Mouse (Mus musculus) ovary, adult 18-20 months (tissue): ENCODE results near the gene Zgrf1.

ENCODE experiments used
- DNase-seq: peaks from one replicate; pipeline ENCODE4 v3.0.0; 2022; ENCODE audit warnings: low spot score, mixed read lengths

The Zgrf1 gene

GRCm38 (mm10) chr3:127640762-127641700 lies 87.7 kb downstream of the Zgrf1 start:
- DNase-seq = no peak

DNA sequence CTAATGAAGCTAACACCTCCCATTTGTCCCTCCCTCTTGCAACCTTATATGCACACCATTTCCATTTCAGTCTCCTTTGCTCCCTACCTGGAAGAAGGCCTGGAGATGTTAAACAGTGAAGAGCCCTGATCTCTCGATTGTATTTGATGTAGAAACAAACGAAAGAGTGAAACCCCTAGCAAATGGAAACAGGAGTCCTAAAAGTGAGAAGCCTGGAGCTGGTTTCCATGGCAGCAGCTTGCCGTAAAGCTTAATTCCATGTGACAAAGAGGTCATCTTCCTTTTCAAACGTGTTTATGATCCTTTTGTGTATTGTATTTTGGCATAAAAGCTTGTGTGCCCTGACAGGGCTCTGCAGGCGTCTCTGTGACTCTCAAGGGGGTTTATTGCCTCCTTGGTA lies 88.9 kb downstream of the Zgrf1 start:
- no peak for DNase-seq

GRCm38 (mm10) chr3:127646156-127646825 lies 93.0 kb downstream of the Zgrf1 start:
- DNase-seq = no peak

GRCm38 (mm10) chr3:127651742-127652653 lies 98.7 kb downstream of the Zgrf1 start:
- DNase-seq = no peak

DNA sequence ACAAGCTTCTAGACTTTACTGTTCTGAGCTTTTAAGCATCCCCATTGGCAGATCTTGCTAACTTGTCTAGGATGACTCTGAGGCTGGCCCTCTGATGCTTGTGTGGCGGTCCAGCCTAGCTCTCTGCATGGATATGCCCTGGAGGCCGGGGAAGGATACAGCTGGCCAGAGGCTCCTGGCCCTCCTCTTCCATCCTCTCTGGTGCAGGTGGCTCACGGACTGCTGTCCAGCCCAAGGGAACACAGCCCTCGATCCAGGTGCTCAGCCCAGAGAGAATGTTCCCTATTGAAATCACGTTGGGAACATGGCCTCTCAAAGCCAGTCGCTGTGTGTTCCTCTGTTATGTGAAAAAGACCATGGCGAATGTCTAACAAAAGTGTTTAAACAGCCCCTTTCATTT lies 107.4 kb downstream of the Zgrf1 start:
- DNase-seq = no peak

DNA sequence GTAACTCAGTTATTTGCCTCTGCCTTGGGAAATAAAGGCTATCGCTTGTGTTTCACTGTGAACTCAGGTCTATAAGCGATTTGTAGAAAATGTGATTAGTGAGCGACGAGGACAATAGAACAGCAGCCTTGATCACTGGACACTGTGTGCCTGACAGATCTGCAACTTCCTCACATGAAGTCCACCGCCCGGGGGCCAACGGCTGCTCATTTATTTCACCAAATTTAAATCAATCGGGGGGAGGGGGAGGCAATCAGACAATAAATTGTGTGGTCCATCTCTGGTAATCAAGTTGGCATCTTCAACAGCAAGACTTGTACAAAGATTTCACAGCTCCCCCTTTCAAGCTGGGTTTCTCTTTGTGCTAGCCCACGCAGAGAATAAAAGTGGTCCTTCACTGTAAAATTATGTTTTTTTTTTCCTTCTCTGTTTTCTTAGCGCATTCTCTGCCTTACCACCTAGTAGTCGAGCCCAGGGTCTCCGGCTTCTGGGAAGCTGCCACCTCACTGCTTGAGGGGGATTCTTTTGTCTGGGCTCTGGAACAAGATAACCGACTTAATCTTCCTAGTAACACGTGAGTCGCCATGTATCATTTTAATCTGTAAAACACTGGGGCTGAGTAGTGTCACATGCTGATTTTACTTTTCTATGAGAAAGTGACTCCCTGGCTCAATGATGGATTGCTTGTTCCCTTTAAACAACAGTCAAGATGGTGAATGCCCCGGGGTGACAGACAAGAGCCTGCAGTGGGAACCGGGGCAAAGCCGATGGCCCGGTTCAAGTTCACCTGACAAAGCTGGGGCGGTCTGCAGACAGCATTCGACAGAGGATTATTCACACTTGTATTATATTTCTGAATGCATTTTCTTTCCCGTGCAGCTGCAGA lies 108.6 kb downstream of the Zgrf1 start:
- DNase-seq = no peak
